Mouse (Mus musculus): Measurements from ENCODE around the gene Mt1. TPM values are rescaled to one million over a fixed set of nuclear protein-coding genes. Genes with fewer than 3 reads are reported as not detected.

Gene Mt1
- total RNA-seq, 2 experiments from 2014 or later, result 472 to 625 TPM

- DNase-seq (ENCODE audit: low spot score in 2 of 2), result no peak
Observed at GRCm38 (mm10) chr8:94204043-94204442, 25.2 kb downstream of the Mt1 start.

GRCm38 (mm10) chr8:94205736-94206135 is 26.9 kb downstream of the Mt1 start:
- DNase-seq (ENCODE audit: low spot score in 2 of 2), result peak in 1 of 2 experiments; percentile 62

GRCm38 (mm10) chr8:94206256-94206655 is 27.4 kb downstream of the Mt1 start:
- no peak for DNase-seq (ENCODE audit: low spot score in 2 of 2)

GRCm38 (mm10) chr8:94207491-94207890 is 28.6 kb downstream of the Mt1 start:
- no peak for DNase-seq (ENCODE audit: low spot score in 2 of 2)

GRCm38 (mm10) chr8:94209639-94210038 is 30.8 kb downstream of the Mt1 start:
- peak; percentile 27 to 57 for DNase-seq (ENCODE audit: low spot score in 2 of 2)

GRCm38 (mm10) chr8:94210225-94210624 is 31.3 kb downstream of the Mt1 start:
- DNase-seq (ENCODE audit: low spot score in 2 of 2), result peak in 1 of 2 experiments; percentile 56

GRCm38 (mm10) chr8:94213819-94214218 is 34.9 kb downstream of the Mt1 start:
- peak in 1 of 2 experiments; percentile 51 for DNase-seq (ENCODE audit: low spot score in 2 of 2)

GRCm38 (mm10) chr8:94214252-94215173 is 35.6 kb downstream of the Mt1 start, which contains the start of gene Nup93:
Nup93 (plus strand) TSS chr8:94214564.
- DNase-seq (ENCODE audit: low spot score in 2 of 2), result peak; percentile 94 to 98

- peak; percentile 32 to 52 for DNase-seq (ENCODE audit: low spot score in 2 of 2)
Observed at GRCm38 (mm10) chr8:94227381-94227939, 48.6 kb downstream of the Mt1 start.

Other genes with a start within 250 kb of the Mt1 start
- 100 to 1,000 TPM; 131 to 135 TPM for gene Amfr, start 166.2 kb upstream of the Mt1 start, total RNA-seq (2021)
- gene Nudt21, start 142.1 kb upstream of the Mt1 start, total RNA-seq (2021), result 10 to 100 TPM; 53.1 to 54.0 TPM
- 10 to 100 TPM; 66.5 to 67.4 TPM for gene Ogfod1, start 141.9 kb upstream of the Mt1 start, total RNA-seq (2021)
- gene Bbs2, start 80.2 kb upstream of the Mt1 start, total RNA-seq (2021), result 10 to 100 TPM; 17.7 to 19.6 TPM
- gene Mt4, start 41.9 kb upstream of the Mt1 start, total RNA-seq (2021), result not detected
- gene Mt3, start 26.5 kb upstream of the Mt1 start, total RNA-seq (2021), result 1,000 to 10,000 TPM; 1,034 to 1,120 TPM
- gene Mt2, start 6.4 kb upstream of the Mt1 start, total RNA-seq (2021), result 100 to 1,000 TPM; 467 to 654 TPM
- 10 to 100 TPM; 54.8 to 56.1 TPM for gene Nup93, start 35.5 kb downstream of the Mt1 start, total RNA-seq (2021)
- gene Slc12a3, start 150.1 kb downstream of the Mt1 start, total RNA-seq (2021), result under 1 TPM; 0.31 to 0.44 TPM
- gene Herpud1, start 207.4 kb downstream of the Mt1 start, total RNA-seq (2021), result 10 to 100 TPM; 43.9 to 56.6 TPM

All from layer of hippocampus, postnatal 14 days (tissue).